Mouse (Mus musculus) monocyte, adult 5-6 weeks (primary cell): ENCODE data around the gene Strn. TPM values are rescaled to one million over a fixed set of nuclear protein-coding genes. Genes with fewer than 3 reads are reported as not detected.

Source experiments
- ATAC-seq: fragments of 153-309, 156-312 bp; replicated peaks from 2 replicates; pipeline ENCODE4 v1.8.0; 2017; ENCODE audit warnings: mild to moderate bottlenecking; ENCODE audit not compliant: low TSS enrichment, insufficient number of reproducible peaks, severe bottlenecking, poor library complexity, low FRiP score
- total RNA-seq: library from RNA; stranded (forward); fragments of 200-1000, 200-491, 200-594 nt; gene quantifications from 3 replicates; pipeline ENCODE4 v1.2.3, GENCODE M21; 2017

Gene Strn
- total RNA-seq, 1 experiment from 2014 or later: 30.8 TPM

DNA sequence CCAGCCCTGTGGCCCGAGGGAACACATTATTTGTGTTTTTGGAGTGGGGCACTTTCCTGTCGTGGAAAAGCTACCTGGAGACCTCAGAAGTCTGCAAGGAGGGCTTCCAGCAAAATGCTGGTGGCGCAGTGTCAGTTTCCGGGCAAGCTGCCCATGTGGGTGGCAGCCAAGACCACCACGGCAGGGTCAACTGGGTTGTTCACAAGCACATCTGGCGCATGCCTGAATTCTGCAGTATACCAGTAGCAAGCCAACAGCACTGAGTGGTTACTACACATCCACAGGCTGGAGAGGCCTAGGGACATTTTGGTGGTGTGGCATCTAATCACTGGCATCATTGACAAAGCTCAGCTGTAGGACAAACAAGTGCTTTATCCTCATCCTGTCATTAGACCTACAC, 97.9 kb downstream of the Strn start:
- no peak for ATAC-seq

DNA sequence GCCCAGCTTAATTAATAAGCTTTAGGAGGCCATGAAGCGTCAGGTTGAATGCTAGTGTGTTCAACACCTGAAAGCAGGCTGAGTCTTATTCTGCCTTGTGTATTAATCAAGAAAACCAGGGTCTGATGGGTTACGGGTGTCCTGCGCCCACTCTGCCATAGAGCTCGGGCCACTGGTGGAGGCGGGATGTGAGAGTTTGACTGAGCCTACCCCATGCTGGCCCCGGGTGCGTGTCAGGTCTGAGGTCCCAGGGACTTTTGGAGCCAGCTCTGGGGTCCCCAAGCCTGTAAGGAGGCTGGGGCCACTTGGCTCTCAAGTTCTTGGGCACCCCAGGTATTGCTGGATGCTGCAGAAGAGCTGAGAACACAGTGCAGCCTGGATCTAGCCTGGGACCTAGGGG, 99.9 kb downstream of the Strn start:
- ATAC-seq: no peak

DNA sequence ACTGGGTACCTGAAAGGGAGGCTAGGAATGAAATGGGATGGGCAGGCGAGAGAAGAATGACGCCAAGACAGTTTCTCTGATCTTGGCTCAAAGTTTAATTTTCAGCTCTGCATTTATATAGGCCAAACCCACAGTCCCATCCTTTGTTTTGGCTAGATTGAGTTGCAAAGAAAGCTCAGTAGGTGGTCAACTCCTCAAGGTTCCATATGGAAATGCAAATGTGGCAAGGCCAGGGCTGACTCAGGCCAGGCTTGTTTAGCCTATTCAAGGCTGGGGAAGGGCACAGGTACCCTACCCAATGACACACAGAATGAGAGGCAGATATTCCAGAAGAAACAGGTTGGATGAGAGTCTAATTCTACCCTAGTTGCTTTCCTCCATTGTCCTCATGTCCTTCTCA, 101.4 kb downstream of the Strn start:
- no peak for ATAC-seq

DNA sequence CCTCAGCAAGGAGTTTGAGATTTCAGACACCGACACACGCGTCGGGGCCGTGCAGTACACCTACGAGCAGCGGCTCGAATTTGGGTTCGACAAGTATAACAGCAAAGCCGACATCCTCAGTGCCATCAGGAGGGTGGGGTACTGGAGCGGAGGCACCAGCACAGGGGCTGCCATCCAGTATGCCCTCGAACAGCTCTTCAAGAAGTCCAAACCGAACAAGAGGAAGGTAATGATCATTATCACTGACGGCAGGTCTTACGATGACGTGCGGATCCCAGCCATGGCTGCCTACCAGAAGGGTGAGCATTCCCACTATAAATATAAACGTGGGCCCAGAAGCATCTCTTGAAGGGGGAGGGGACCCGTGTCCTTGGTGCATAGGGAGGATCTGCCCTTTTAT, 112.1 kb downstream of the Strn start:
- 0 out of 2 replicates have a peak, but pooled peaks have one; percentile 13 for ATAC-seq

DNA sequence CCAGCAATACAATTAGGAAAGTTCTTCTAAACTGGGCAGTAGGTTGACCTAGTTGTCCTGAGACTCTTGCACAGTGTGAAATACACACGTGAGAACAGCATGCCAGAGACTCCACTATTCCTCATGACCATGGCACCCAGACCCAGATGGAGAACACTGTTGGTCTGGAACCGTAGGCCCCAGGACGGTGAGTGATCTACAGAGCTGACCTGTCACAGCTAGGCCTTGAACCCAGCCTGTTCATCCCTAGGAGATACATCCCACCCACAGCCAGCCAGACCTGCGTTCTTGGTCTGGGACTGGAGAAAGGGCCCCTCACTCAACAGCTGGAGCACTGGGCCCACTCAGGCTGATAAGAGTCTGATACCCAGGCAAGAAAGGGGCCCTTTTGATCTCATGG, 115.1 kb downstream of the Strn start:
- ATAC-seq: no peak

DNA sequence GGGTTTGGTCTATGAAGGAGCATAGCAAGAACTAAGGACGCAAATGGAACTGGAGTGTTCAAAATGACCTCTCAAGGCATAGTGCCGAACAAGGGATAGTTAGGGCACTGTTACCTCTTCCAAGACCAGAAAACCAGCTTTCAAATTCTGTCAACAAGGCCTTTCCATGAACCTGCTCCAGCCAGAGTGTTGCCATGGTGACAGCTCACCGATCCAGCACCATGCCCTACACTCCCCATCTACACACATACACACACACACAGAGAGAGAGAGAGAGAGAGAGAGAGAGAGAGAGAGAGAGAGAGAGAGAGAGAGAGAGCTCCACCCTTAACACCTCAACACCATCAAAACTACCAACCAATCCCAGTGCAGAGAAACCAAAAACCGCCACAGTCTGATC, 116.3 kb downstream of the Strn start:
- no peak for ATAC-seq

DNA sequence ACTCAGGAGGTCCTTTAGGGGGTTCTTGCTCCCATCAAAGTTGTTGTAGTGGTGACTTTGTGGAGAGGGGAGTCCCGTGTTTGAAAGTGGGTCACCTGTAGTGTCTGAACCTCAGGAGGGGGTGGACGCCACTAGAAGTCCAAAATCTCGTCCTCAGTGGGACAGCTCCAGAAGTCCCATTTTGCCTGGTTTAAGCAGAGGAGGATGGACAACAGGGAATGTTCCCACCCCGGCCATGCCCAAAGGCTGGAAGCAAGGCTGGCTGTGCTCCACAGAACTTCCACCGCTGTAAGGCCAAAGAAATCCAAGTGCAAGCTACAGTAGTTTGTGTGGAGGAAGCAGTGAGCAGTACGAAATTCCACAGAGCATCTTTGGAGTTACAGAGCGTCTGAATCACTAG, 117.0 kb downstream of the Strn start:
- no peak for ATAC-seq

DNA sequence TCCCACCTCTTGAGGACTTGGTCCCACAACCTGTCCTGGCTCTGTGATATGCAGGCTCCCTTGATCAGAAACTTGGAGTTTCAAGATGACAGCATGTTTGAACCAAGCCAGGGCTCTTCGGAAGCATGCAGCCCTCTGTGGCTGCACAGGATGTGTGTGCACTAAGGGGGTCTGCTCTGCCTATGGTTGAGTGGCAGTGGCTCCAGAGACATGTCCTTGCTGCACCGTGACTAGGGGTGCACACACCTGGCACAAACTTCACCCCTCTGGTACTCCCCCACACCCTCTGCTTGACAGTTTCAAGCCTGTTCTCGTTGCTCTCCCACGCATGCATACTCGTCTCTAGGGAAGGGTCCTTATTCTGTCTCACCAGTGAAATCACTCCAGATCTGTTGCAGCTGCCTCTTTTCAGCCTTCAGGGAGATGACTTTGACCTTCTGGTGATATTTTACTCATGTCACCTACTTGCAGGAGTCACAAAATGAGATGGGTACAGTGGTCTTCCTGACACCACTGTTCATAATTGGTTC, 118.8 kb downstream of the Strn start:
- ATAC-seq: no peak

DNA sequence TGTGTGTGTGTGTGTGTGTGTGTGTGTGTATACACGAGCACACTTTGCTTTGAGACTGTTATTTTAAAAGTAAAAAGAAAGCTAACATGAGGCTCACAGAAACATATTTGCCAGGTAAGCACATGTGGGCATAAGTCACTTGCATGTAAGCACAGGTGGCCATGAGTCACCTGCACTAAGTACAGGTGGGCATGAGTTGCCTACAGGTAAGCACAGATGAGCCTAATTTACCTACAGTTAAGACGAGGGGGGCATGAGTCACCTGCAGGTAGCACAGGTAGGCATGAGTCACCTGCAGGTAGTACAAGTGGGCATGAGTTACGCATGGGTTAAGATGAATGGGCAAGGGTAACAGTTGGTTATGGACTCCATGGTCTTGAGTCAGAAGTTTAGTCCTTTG, 121.9 kb downstream of the Strn start:
- ATAC-seq: no peak

DNA sequence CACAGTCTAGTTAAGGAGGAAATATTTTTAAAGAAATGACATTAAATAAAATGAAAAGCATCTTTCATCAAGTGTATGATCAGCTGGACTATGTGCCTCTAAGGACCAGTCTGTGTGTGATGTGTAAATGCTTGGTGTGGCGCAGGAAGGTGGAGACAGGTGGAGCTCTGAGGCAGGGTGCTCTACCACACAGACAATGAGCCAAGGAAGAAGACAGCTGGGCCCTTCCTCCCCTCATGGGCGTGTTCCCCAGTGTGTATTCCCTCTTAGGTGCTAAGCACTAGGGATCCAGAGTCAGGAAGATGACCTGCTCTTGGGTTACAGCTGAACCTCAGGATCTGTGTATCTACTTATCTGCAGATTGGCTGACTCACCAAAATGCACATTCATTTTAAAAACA, 122.5 kb downstream of the Strn start:
- ATAC-seq: no peak

DNA sequence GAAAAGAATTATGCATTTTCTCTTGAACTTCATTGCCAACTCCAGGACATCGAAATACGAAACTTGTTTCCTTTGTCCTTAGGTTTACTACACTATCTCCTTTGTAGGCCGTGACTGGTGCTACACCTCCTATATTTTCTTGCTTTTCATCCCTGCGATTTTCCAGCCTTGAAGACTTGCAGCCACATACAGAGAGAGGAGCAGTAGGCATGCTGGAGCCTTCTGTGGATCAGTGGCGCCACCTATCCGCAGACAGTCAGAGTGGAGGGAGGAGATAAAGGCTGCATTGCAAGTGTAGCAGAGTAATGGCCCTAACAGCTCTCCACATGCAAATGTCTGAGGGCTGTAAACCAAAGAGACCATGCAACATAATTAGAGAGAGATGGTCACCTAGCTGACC, 125.9 kb downstream of the Strn start:
- ATAC-seq: no peak

DNA sequence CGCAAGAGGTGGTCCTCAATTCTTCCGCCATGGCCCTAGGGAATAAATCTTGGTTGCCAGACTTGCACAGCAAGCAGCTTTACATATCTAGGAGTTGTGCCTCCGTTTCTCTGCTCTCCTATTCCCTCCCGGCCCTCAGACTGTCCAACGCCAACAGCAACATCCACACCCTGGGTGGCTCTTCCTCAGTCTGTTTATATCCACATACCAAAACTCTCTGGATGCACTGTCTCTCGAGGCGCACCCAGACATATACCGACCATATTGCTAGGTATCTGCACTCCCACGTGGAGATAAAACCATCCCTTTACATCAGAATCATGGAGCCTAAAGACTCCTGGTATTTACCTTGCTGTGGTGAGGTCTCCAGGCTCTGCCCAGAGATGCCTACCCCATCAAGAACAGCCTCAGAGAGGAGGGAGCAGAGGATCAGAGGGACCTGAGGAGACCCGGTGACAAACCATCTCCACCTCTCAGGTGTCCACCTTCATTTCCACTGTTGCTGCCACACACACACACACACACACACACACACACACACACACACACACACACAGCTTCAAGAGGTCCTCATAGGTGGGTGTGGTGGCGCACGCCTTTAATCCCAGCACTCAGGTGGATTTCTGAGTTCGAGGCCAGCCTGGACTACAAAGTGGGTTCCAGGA, 127.7 kb downstream of the Strn start:
- ATAC-seq: no peak

DNA sequence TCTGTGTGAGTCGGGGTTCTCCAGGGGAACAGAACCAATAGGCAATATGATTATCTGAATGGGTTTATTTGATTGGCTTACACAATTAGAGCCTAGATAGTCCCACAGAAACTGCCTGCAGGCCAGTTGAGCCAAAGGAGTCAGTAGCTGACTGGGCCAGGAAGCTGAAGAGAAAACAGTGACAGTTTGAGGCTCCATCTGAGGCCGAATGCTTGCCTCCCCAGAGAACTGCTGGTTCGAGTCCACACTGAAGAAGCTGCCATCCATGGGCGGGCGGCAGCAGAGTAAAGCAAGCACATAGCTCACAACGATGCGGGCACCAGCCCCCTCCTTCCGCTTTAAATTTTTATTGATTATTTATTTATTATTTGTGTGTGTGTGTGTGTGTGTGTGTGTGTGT, 128.3 kb downstream of the Strn start:
- ATAC-seq: no peak

DNA sequence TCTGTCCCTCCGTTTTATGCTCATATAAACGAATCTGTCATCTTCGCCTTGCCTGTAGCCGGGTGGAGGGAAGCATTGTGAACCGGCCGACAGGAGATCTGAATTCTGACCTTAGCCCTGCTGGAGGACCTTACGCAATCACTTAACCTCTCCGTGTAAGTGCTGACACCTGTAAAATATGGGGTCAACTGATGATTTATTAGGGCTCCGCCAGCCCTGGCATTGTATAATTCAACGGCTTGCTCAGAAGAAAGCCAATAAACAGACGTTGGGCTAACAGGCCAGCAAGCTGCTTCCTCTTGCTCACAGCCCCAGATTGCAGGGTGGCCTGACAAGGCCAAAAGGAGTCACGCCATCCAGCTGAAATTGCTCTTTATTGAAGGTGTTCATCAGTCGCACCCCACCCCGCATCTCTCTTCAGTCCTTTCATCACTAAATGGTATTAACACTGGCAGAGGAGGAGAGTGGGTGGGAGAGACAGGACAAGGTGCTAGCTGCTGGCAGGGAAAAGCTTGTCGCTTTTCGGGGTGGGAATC, 128.8 kb downstream of the Strn start:
- no peak for ATAC-seq

DNA sequence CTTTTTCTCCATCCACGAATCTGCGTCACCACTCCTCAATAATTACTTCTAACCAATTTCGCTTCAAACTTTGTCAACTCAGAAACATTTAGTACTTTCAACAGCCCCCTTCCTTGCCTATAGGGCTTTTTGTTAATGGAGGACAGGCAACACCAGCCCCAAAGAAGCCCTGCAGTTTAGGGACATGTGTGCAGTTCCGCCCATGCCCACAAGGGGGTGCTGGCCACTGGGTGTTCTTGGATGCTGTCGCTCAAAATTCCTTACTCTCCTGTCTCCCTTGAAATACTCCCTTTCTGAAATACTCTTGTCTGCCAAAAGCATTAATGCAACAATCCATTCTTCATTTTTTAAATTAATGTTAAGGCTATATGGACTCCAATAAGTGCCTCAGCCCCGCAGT, 132.6 kb downstream of the Strn start:
- peak; percentile 65; the same call in 1 of the 2 replicates for ATAC-seq

DNA sequence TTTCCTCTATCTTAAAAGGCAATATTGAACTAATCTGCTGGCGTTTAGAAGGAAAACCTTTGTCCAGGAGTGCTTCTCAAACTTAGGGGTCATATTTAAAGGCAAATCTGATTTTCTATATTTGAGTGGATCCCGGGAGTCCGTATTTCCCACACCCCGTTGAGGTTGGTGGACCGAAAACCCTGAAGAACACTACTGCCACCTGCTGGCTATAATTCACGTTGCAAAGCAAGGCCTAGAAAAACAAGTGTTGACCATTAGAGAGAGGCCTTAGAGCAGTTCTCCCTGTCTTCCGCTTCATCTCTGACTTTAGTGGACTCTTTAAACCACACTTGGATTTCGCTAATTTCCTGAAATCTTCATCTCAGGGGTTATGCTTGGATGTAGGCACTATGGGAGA, 133.1 kb downstream of the Strn start:
- ATAC-seq: no peak

DNA sequence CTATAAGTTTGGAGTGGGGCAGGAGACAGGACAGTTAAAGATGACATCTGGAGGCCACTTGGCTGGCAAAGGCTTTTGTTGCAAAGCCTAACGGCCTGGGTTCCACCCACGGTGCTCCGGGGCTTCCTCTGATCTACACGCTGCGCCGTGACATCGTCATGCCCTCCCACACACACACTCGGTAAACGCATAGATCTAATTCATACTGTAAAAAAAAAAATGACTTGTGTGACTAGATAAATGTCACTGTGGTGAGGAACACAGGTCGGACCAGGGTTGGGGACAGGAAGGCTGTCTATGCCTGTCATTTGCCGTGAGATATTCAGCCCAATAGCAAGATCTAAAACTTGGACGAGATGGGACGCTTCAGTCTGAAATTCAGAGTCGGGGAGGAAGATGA, 134.7 kb downstream of the Strn start:
- ATAC-seq: no peak

DNA sequence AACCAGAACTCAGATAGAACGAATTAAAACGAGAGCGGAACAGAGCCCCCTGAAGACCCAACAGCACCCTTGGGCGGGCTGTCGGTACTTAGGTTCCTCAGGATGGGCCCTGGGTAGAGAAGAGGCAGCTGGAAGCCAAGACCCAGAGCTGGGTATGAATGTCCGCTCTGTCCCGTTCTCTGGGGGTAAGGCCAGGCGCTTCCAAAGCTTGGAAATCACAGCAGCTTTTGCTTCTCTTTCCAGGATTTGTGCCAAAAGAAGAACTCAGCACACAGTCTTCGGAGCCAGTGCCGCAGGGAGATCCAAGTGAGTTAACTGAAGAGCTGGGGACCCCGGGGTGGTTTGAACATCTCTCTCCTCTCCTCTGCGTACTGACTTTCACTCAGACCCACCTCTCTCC, 135.4 kb downstream of the Strn start:
- no peak for ATAC-seq

DNA sequence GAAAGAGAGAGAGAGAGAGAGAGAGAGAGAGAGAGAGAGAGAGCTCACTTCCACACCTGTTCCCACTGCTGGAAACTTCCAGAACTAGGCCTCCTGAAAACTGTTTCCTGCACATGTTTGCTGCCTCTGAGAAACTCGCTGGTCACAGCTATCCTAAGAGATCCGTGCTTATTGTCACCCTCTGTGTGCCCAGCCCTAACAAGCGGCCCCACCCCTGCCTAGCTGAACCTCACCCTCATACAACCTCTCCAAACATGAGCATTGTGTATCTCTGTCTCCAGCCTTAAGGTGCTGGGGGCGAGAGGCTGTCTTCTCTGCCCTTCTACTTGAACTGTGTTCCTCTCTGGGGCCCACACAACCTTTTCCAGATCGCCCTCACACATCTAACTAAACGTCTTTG, 136.0 kb downstream of the Strn start:
- ATAC-seq: no peak
